Mouse (Mus musculus): ENCODE results near the gene Vmn1r149.
"Not testable (repeated sequence)": the region's sequence is repeated elsewhere in the genome, so short reads cannot be mapped to it uniquely, and the experiment has no call there.

Vmn1r149 gene

DNA sequence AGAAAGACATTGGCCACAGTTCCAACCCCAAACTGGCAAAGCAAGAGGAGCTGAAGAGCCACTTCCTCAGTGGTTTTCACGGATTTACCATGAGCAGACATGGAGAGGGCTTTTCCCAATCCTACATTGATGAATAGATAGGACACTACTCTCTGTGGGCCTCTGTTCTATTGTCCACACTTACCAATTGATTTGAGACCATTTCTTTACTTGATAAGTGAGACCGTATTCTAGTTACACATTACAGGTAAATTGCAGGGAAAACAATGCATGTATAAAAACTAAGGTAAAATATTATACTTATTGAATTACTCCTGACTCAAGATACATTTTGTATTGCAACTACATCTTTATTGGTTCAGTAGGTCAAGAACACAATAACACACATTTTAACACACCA lies at the start of gene Vmn1r149:
Gene Vmn1r149 (minus strand): TSS at position 101 of the 400 bp plus-strand sequence.
- DNase-seq (ENCODE audit: low spot score in 2 of 2), result not testable (repeated sequence)

DNA sequence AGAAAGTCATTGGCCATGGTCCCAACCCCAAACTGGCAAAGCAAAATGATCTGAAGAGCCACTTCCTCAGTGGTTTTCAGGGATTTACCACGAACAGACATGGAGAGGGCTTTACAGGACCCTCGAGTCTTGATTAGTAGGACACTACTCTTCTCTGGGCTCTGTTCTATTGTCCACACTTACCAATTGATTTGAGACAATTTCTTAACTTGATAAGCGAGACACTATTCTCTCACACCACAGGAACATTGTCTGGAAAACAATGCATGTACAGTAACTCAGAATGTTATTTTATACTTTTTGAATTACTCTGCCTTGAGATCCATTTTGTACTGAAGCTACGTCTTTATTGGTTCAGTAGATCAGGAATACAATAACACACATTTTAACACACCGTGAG lies 25.9 kb upstream of the Vmn1r149 start, which contains the start of gene Gm10665:
Gene Gm10665 (minus strand): TSS at position 101 of the 400 bp plus-strand sequence.
- not testable (repeated sequence) for DNase-seq (ENCODE audit: low spot score in 2 of 2)

DNA sequence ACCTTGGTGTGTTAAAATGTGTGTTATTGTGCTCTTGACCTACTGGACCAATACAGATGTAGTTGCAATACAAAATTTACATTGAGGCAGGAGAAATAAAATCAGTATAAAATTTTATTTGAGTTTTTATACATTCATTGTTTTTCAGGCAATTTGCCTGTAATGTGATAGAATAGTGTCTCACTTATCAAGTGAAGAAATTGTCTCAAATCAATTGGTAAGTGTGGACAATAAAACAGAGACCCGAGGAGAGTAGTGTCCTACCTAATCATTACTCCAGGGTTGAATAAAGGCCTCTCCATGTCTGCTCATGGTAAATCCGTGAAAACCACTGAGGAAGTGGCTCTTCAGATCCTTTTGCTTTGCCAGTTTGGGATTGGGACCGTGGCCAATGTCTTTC lies 24.7 kb downstream of the Vmn1r149 start, which contains the start of gene Vmn1r148:
Gene Vmn1r148 (plus strand): TSS at position 301 of the 400 bp plus-strand sequence.
- DNase-seq (ENCODE audit: low spot score in 2 of 2), result not testable (repeated sequence)
